Mouse (Mus musculus) small intestine, adult 2 months (tissue): Measurements from ENCODE around the gene Pth2. TPM values are rescaled to one million over a fixed set of nuclear protein-coding genes. Genes with fewer than 3 reads are reported as not detected.

ENCODE experiments used
- H3K27ac ChIP-seq: fragments of 200-500 bp; 2 replicates; pipeline ENCODE4 v1.5.1; 2012; ENCODE audit warnings: low read depth, low read length, control low read depth, inconsistent platforms; ENCODE audit not compliant: insufficient read depth
- H3K27me3 ChIP-seq: fragments of 200-500 bp; 2 replicates; pipeline ENCODE4 v1.6.1; 2012; ENCODE audit warnings: mild to moderate bottlenecking, moderate library complexity, low read length, inconsistent platforms; ENCODE audit not compliant: control insufficient read depth, insufficient read depth
- H3K36me3 ChIP-seq: fragments of 200-500 bp; 2 replicates; pipeline ENCODE4 v1.6.1; 2012; ENCODE audit warnings: mild to moderate bottlenecking, low read length, control low read depth, inconsistent platforms; ENCODE audit not compliant: control insufficient read depth, insufficient read depth
- H3K4me1 ChIP-seq: fragments of 200-500 bp; 2 replicates; pipeline ENCODE4 v1.6.1; 2012; ENCODE audit warnings: low read length, inconsistent platforms, mixed read lengths; ENCODE audit not compliant: control insufficient read depth, insufficient read depth, insufficient read length
- H3K4me3 ChIP-seq: fragments of 200-500 bp; 2 replicates; pipeline ENCODE4 v1.5.1; 2012; ENCODE audit warnings: low read depth, mild to moderate bottlenecking, control low read depth, inconsistent platforms, low read length, moderate library complexity
- CTCF ChIP-seq: fragments of 200-500 bp; IDR thresholded peaks from 2 replicates; pipeline ENCODE4 v1.5.1; 2012; ENCODE audit warnings: low read depth, mild to moderate bottlenecking, control low read depth, inconsistent platforms, low read length, moderate library complexity, mixed read lengths; ENCODE audit not compliant: insufficient replicate concordance, insufficient read length; ENCODE audit errors: extremely low read depth
- POLR2A ChIP-seq: fragments of 200-500 bp; IDR thresholded peaks from 2 replicates; pipeline ENCODE4 v1.6.1; 2012; ENCODE audit warnings: low read depth, mild to moderate bottlenecking, control low read depth, inconsistent platforms, low read length, moderate library complexity
- WGBS: fragments of 180-500 bp; shearing (Covaris S2); methylation state at CpG from one replicate; pipeline ENCODE4 v1.1.7; 2018; 5-methylcytosine and 5-hydroxymethylcytosine counted together
- polyA plus RNA-seq: library from polyadenylated mRNA; depleted of rRNA; stranded (reverse); fragments of >200 nt; gene quantifications from 2 replicates; pipeline ENCODE4 v1.2.3, GENCODE M21; 2012

Pth2 gene
- polyA plus RNA-seq, 1 experiment, result not detected

DNA sequence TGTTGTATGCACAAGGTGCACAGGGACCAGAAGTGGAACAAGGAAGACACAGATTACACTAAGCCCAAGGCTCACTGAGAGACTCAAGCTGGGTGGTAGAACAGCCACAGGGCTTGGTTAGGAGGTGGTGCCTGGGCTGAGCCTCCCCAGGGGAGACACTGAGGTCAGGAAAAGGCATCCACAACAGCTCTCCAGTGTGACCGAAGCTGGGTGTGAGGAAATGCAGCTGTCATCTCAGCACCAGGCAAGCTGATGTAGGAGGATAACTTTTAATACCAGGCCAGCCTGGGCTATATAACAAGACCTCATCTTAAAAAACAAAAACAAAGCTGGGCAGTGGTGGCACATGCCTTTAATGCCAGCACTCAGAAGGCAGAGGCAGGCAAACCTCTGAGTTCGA lies 10.4 kb downstream of the Pth2 start:
- Histone ChIP-seq H3K36me3 (no peaks in the 10 kb centered on the region), H3K4me1 (no peaks in the 10 kb centered on the region), H3K27me3 (0 out of 2 replicates have a peak, but pooled peaks cover 3% of the 10 kb centered on the region), H3K4me3 (no peak overlapping the region), H3K27ac (no peak overlapping the region)
- TF ChIP-seq CTCF (no peak), POLR2A (no peak)
- WGBS, result 56% methylated on average over 2 of the region's 2 CpGs

- no peaks in the 10 kb centered on the region for H3K4me1 ChIP-seq
- H3K4me3 ChIP-seq, result no peak overlapping the region
- 24% methylated on average over 8 of the region's 8 CpGs for WGBS
- H3K36me3 ChIP-seq, result no peaks in the 10 kb centered on the region
- no peak overlapping the region for H3K27ac ChIP-seq
- TF ChIP-seq POLR2A (no peak), CTCF (no peak)
- 0 out of 2 replicates have a peak, but pooled peaks cover 3% of the 10 kb centered on the region for H3K27me3 ChIP-seq
Observed at GRCm38 (mm10) chr7:45191803-45192363, 11.1 kb downstream of the Pth2 start.

- Histone ChIP-seq H3K4me1 (no peaks in the 10 kb centered on the region), H3K4me3 (no peak overlapping the region), H3K27ac (no peak overlapping the region), H3K27me3 (0 out of 2 replicates have a peak, but pooled peaks cover 3% of the 10 kb centered on the region), H3K36me3 (no peaks in the 10 kb centered on the region)
- 84% methylated on average over 7 of the region's 7 CpGs for WGBS
- TF ChIP-seq CTCF (no peak), POLR2A (no peak)
Observed at GRCm38 (mm10) chr7:45192585-45193310, 12.0 kb downstream of the Pth2 start.

GRCm38 (mm10) chr7:45193406-45193805 lies 12.6 kb downstream of the Pth2 start:
- no peaks in the 10 kb centered on the region for H3K36me3 ChIP-seq
- WGBS, result 61% methylated on average over 5 of the region's 5 CpGs
- 0 out of 2 replicates have a peak, but pooled peaks cover 3% of the 10 kb centered on the region for H3K27me3 ChIP-seq
- no peak overlapping the region for H3K4me3 ChIP-seq
- no peak overlapping the region for H3K27ac ChIP-seq
- no peak for TF ChIP-seq POLR2A
- TF ChIP-seq CTCF, result no peak
- H3K4me1 ChIP-seq, result no peaks in the 10 kb centered on the region

GRCm38 (mm10) chr7:45193871-45194785 lies 13.3 kb downstream of the Pth2 start:
- H3K36me3 ChIP-seq, result no peaks in the 10 kb centered on the region
- no peaks in the 10 kb centered on the region for H3K4me1 ChIP-seq
- H3K27me3 ChIP-seq, result 0 out of 2 replicates have a peak, but pooled peaks cover 3% of the 10 kb centered on the region
- TF ChIP-seq CTCF, result no peak
- no peak for TF ChIP-seq POLR2A
- no peak overlapping the region for H3K4me3 ChIP-seq
- WGBS, result 68% methylated on average over 17 of the region's 17 CpGs
- no peak overlapping the region for H3K27ac ChIP-seq

- Histone ChIP-seq H3K27me3 (no peaks in the 10 kb centered on the region), H3K36me3 (no peaks in the 10 kb centered on the region), H3K4me3 (no peak overlapping the region), H3K4me1 (no peaks in the 10 kb centered on the region), H3K27ac (no peak overlapping the region)
- 71% methylated on average over 13 of the region's 13 CpGs for WGBS
- no peak for TF ChIP-seq CTCF
- TF ChIP-seq POLR2A, result no peak
Observed at GRCm38 (mm10) chr7:45195341-45196175, 14.8 kb downstream of the Pth2 start.

GRCm38 (mm10) chr7:45196176-45196535 lies 15.4 kb downstream of the Pth2 start:
- TF ChIP-seq CTCF (no peak), POLR2A (no peak)
- 78% methylated on average over 4 of the region's 4 CpGs for WGBS
- no peaks in the 10 kb centered on the region for H3K4me1 ChIP-seq
- no peak overlapping the region for H3K4me3 ChIP-seq
- H3K36me3 ChIP-seq, result no peaks in the 10 kb centered on the region
- H3K27me3 ChIP-seq, result no peaks in the 10 kb centered on the region
- no peak overlapping the region for H3K27ac ChIP-seq
